Mouse (Mus musculus) CH12.LX (cell line): ENCODE data around the gene Zbtb9. TPM values are rescaled to one million over a fixed set of nuclear protein-coding genes. Genes with fewer than 3 reads are reported as not detected.

Experiments used
- DNase-seq: peaks from one replicate; pipeline ENCODE4 v3.0.0-alpha.2; 2013; ENCODE audit errors: extremely low read depth
- H3K27ac ChIP-seq: 2 replicates; pipeline ENCODE4 v1.5.1; 2012; ENCODE audit warnings: low read depth, mild to moderate bottlenecking, control low read depth, moderate library complexity; ENCODE audit not compliant: insufficient read depth
- H3K27me3 ChIP-seq: replicated peaks from 2 replicates; pipeline ENCODE3; 2012; ENCODE audit warnings: inconsistent platforms
- H3K36me3 ChIP-seq, 2 experiments: replicated peaks in 1 of 2; 2 replicates each; pipeline versions ENCODE3 to v1.6.1; 2012; ENCODE audit warnings: inconsistent platforms in 1 of 2, low read length in 1 of 2, mild to moderate bottlenecking in 1 of 2, mixed read lengths in 1 of 2, moderate library complexity in 1 of 2; ENCODE audit not compliant: control insufficient read depth in 1 of 2, insufficient read depth in 1 of 2
- H3K4me1 ChIP-seq, 2 experiments: 2 replicates each; pipeline ENCODE4 v1.6.1; 2012; ENCODE audit warnings: inconsistent platforms in 1 of 2, moderate library complexity in 1 of 2; ENCODE audit not compliant: insufficient read depth in 2 of 2, control insufficient read depth in 1 of 2
- H3K4me2 ChIP-seq: 2 replicates; pipeline ENCODE4 v1.6.1; 2012; ENCODE audit warnings: low read depth, mild to moderate bottlenecking, control low read depth; ENCODE audit not compliant: poor library complexity, insufficient read depth, severe bottlenecking
- H3K4me3 ChIP-seq, 3 experiments: fragments of 150-350 bp in 1 of 3; sonication (generic) in 1 of 3; replicated peaks in 1 of 3; 2 replicates each; pipeline versions ENCODE3 to v1.5.1; 2011 to 2012; ENCODE audit warnings: low read depth in 2 of 3, low read length in 2 of 3, mild to moderate bottlenecking in 2 of 3, moderate library complexity in 2 of 3, control low read depth in 1 of 3, improper control_type of control experiment in 1 of 3, inconsistent platforms in 1 of 3, mixed read lengths in 1 of 3; ENCODE audit not compliant: poor library complexity in 1 of 3
- H3K79me2 ChIP-seq: replicated peaks from 2 replicates; pipeline ENCODE4 v1.6.1; 2012; ENCODE audit warnings: mild to moderate bottlenecking, moderate library complexity; ENCODE audit not compliant: control insufficient read depth, poor library complexity, insufficient read depth, severe bottlenecking; ENCODE audit errors: extremely low read depth
- H3K9ac ChIP-seq: 2 replicates; pipeline ENCODE4 v1.6.1; 2012; ENCODE audit warnings: low read depth, mild to moderate bottlenecking, control low read depth, moderate library complexity; ENCODE audit not compliant: insufficient read depth
- H3K9me3 ChIP-seq: replicated peaks from 2 replicates; pipeline ENCODE3; 2012; ENCODE audit warnings: low read length, inconsistent platforms, mixed read lengths
- EP300 ChIP-seq: IDR thresholded peaks from 2 replicates; pipeline ENCODE4 v1.6.1; 2011; ENCODE audit warnings: low read length, improper control_type of control experiment
- ETS1 ChIP-seq: conservative IDR thresholded peaks from 2 replicates; pipeline ENCODE4 v1.6.1; 2012; ENCODE audit warnings: low read depth, mild to moderate bottlenecking, inconsistent platforms, low read length, improper control_type of control experiment, moderate library complexity
- GABPA ChIP-seq: IDR thresholded peaks from 2 replicates; pipeline ENCODE4 v1.6.1; 2012; ENCODE audit warnings: low read depth, low read length, improper control_type of control experiment, inconsistent platforms; ENCODE audit not compliant: insufficient replicate concordance
- JUND ChIP-seq: conservative IDR thresholded peaks from 2 replicates; pipeline ENCODE4 v1.6.1; 2011; ENCODE audit warnings: low read depth, low read length, improper control_type of control experiment
- KAT2A ChIP-seq: IDR thresholded peaks from 2 replicates; pipeline ENCODE4 v1.6.1; 2012; ENCODE audit warnings: low read length, improper control_type of control experiment, inconsistent platforms; ENCODE audit not compliant: insufficient replicate concordance
- MAZ ChIP-seq: IDR thresholded peaks from 2 replicates; pipeline ENCODE4 v1.6.1; 2012; ENCODE audit warnings: low read depth, mild to moderate bottlenecking, inconsistent platforms, low read length, improper control_type of control experiment, moderate library complexity
- MYC ChIP-seq: IDR thresholded peaks from 2 replicates; pipeline ENCODE4 v1.6.1; 2011; ENCODE audit warnings: low read depth, mild to moderate bottlenecking, improper control_type of control experiment, low read length
- RCOR1 ChIP-seq: conservative IDR thresholded peaks from 2 replicates; pipeline ENCODE4 v1.6.1; 2012; ENCODE audit warnings: low read depth, mild to moderate bottlenecking, inconsistent platforms, low read length, improper control_type of control experiment
- UBTF ChIP-seq: IDR thresholded peaks from 2 replicates; pipeline ENCODE4 v1.6.1; 2012; ENCODE audit warnings: low read depth, mild to moderate bottlenecking, inconsistent platforms, low read length, improper control_type of control experiment, moderate library complexity
- ZKSCAN1 ChIP-seq: IDR thresholded peaks from 2 replicates; pipeline ENCODE4 v1.6.1; 2012; ENCODE audit warnings: low read depth, inconsistent platforms, low read length, improper control_type of control experiment, borderline replicate concordance
- ZNF384 ChIP-seq: IDR thresholded peaks from 2 replicates; pipeline ENCODE4 v1.6.1; 2012; ENCODE audit warnings: low read depth, low read length, improper control_type of control experiment, inconsistent platforms
- dilution Hi-C: fragments of 300-500 bp; cut with MboI; formaldehyde crosslinking; loops from 2 replicates; pipeline ENCODE4 v1.14.3; 2020; ENCODE audit warnings: low sequenced_read_pairs; ENCODE audit not compliant: extremely low pct_unique_long_range_greater_than_20kb, extremely low pct_ligation_motif_present
- in situ Hi-C: fragments of 300-500 bp; cut with MboI; formaldehyde crosslinking; loops from 3 replicates; pipeline ENCODE4 v1.14.3; 2019; ENCODE audit warnings: low sequenced_read_pairs, low pct_ligation_motif_present, low pct_unique_long_range_greater_than_20kb, mixed read lengths
- polyA plus RNA-seq: library from polyadenylated mRNA; unstranded; fragments of >175 nt; gene quantifications from 2 replicates; pipeline ENCODE4 v1.2.1, GENCODE M21; 2012; ENCODE audit warnings: low read depth; ENCODE audit not compliant: insufficient read length
- total RNA-seq, 2 experiments: library from RNA; depleted of rRNA; stranded (reverse); fragments of 300-350 nt in 1 of 2; fragments of >200 nt in 1 of 2; gene quantifications; 2 replicates each; pipeline ENCODE4 v1.2.3; 2012 to 2014

The Zbtb9 gene
- total and polyA plus RNA-seq, 3 experiments: 2.0 to 14.3 (median 8.1) TPM

- TF ChIP-seq JUND: no peak
- TF ChIP-seq MAZ: no peak
- no peak for TF ChIP-seq ETS1
- TF ChIP-seq KAT2A: no peak
- TF ChIP-seq ZNF384: no peak
- TF ChIP-seq ZKSCAN1: no peak
- TF ChIP-seq RCOR1: no peak
- dilution Hi-C loops: no loop called here
- H3K4me2 ChIP-seq: no peak overlapping the region
- no peak overlapping the region for H3K4me3 ChIP-seq
- in situ Hi-C loops: no loop called here
- H3K4me1 ChIP-seq: peaks cover 5 to 47% of the 10 kb centered on the region in 2 experiments; a peak in 3 of 4 replicates
- peaks cover 46 to 65% of the 10 kb centered on the region in 2 experiments for H3K36me3 ChIP-seq
- no peak overlapping the region for H3K9ac ChIP-seq
- H3K79me2 ChIP-seq: peaks cover 6% of the 10 kb centered on the region
- H3K9me3 ChIP-seq: no peaks in the 10 kb centered on the region
- no peaks in the 10 kb centered on the region for H3K27me3 ChIP-seq
- DNase-seq: no peak
- H3K27ac ChIP-seq: no peak overlapping the region
Measured at GRCm38 (mm10) chr17:26933885-26934827, 38.8 kb upstream of the Zbtb9 start.

GRCm38 (mm10) chr17:26935027-26935426, 37.9 kb upstream of the Zbtb9 start:
- Histone ChIP-seq H3K79me2 (peaks cover 6% of the 10 kb centered on the region), H3K4me2 (no peak overlapping the region), H3K9ac (no peak overlapping the region), H3K4me3 (no peak overlapping the region), H3K27me3 (no peaks in the 10 kb centered on the region), H3K4me1 (peaks cover 5 to 50% of the 10 kb centered on the region in 2 experiments; a peak in 3 of 4 replicates), H3K27ac (no peak overlapping the region), H3K9me3 (no peaks in the 10 kb centered on the region), H3K36me3 (peaks cover 39 to 60% of the 10 kb centered on the region in 2 experiments)
- in situ Hi-C loops: no loop called here
- DNase-seq: no peak
- TF ChIP-seq GABPA (no peak), UBTF (no peak), MYC (no peak), JUND (no peak), EP300 (no peak)
- dilution Hi-C loops: no loop called here
